Mouse (Mus musculus) forelimb bud, embryonic 11.5 days (tissue): ENCODE results near the gene Olfr1312.
"Not testable (repeated sequence)": the region's sequence is repeated elsewhere in the genome, so short reads cannot be mapped to it uniquely, and the experiment has no call there.

Experiments
- DNase-seq: peaks from one replicate; pipeline ENCODE4 v3.0.0-alpha.2; 2012; ENCODE audit warnings: low read depth, low spot score

The Olfr1312 gene

DNA sequence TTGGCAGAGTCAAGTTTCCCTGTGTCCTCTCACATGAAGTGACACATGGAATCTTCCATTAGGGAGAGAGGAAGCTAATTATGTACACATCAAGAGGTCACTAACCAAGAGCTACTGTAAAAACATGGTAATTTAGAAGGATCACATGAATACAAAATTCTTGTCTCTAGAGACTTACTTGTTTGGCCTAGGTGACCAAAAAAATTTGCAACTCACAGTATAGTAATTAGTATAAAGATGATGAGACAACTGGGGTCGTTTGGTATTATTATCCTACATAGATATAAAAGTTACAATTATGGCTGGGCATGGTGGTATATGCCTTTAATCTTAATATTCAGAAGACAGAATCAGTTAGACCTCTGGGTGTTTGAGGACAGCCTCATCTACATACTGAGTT, at the start of gene Olfr1312:
TSS of gene Olfr1312 (minus strand) at position 101 of the 400 bp plus-strand sequence.
- DNase-seq, result no peak

DNA sequence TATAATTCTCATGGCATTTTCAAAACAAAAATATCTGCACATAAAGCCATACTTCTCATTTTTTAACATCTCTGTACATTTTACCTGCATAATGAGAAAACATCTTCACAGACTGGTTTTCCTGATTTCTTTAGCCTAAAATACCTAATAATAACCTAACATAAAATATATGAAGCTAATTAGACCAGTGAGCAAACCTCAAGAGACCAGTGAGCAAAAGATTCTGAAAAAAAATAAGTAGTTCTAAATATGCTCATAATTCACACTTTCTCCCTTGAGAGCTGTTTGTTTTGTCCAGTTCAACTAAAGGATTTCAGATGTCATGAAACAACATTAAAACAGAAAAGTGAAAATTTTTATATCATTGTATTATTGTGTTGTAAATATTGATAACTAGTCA, 46.6 kb upstream of the Olfr1312 start, which contains the start of gene Olfr1314:
TSS of gene Olfr1314 (minus strand) at position 101 of the 400 bp plus-strand sequence.
- DNase-seq, result no peak

DNA sequence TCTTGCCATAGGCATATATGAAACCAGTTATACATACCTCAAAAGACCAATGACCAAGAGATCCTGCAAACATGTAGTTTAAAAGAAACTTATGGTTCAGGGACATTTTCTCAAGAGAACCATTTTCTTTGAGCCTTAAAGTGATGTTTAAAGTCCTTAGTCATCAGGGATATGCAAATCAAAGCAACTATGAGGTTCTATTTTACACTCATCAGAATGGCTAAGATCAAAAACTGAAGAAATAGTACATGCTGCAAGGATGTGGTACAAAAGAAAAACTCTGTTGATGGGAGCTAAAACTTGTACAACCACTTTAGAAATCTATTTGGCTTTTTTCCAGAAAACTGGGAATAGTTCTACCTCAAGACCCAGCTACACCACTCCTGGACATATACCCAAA, 27.7 kb upstream of the Olfr1312 start, which contains the start of gene Olfr1313:
TSS of gene Olfr1313 (minus strand) at position 101 of the 400 bp plus-strand sequence.
- no peak for DNase-seq

DNA sequence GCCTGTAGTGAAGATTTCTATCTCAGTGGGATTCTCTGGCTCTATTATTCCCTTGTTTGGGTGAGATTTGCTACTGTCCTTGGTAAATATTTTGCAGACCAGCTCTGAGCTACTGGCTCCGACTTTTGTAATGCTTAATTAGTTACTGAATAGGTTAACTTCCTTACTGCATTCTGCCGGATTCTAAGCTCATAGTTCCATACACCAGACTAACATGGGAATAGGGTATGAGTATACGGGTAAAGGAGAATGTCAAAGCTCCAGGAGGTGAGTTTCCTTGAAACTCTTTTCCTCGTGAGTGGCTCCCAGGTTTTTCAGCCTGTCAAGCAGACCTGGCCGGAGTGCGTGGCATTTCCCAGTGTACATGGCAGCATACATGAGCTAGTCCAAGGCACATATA, 23.1 kb downstream of the Olfr1312 start:
- DNase-seq, result not testable (repeated sequence)

DNA sequence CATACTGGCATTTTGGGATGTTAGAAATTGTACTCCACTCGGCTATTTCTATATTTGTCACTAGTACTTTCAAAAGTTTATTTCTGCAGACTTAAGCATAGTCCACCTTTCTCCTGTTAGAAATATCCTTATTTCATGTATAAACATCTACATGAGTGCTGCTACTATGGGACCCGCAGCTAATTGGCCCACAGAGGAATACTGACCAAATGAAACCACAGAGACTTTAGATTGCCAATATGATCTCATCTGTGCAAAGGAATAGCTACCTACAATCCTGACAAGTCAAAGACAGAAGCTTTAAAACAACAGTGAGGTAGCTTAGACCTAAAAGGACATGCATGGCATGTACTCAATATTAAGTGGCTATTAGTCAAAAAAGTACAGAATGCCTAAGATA, 25.7 kb downstream of the Olfr1312 start, which contains the start of gene Olfr1311:
TSS of gene Olfr1311 (minus strand) at position 101 of the 400 bp plus-strand sequence.
- DNase-seq, result no peak

DNA sequence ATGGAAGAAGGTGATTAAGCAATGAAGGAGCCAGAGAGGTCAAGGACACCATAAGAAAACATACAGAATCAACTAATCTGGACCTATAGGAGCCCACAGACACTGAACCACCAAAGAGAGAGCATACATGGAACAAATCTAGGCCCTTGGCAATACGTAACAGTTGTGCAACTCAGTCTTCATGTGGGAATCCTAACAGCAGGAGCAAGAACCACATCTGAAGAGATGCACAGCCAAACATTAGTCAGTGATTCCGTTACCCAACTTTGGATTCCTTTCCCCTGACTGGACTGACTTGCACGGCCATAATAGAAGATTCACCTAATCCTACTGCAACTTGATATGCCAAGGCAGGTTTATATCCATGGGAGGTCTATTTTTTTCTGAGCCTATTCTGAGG, 35.1 kb downstream of the Olfr1312 start:
- DNase-seq, result no peak

DNA sequence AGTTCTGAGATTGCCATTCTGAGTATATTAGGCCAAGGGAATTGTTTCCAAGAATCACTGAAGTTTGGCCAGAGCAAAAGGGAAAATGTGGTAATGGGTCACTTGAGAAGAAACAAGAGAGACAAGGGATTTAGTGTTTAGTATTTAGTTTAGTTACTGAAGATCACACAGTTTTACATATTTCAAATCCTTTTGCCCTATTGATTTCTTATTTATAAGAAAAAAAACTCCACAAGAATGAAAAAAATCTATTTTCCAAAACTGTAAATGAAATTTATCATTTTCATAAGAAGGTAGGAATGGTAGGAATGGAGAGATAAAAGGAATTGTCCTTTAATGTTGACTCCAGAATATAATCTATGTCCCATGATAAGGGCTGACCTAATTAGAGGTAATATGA, 37.4 kb downstream of the Olfr1312 start, which contains the start of gene Olfr1310:
TSS of gene Olfr1310 (minus strand) at position 101 of the 400 bp plus-strand sequence.
- no peak for DNase-seq

DNA sequence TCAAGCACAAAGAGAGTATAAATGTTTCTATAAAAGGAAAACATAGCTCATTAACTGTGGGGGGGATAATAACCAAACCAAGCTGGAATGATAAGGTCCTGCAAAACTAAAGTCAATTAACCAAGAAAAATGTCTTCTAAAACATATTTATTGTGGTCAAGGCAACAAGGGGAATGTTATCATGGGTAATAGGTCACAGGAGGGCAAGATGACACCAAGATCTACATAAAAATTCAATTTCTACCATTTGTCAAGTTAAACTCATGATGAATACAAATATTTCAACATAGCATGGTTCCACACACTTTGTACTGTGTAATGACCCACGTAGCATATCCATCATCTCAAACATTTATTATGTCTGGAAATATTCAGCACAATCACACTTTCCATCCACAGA, 59.9 kb downstream of the Olfr1312 start, which contains the start of gene Olfr1309:
TSS of gene Olfr1309 (minus strand) at position 101 of the 400 bp plus-strand sequence.
- DNase-seq, result no peak
